Mouse (Mus musculus): ENCODE data around the gene Arid4b.

The Arid4b gene

DNA sequence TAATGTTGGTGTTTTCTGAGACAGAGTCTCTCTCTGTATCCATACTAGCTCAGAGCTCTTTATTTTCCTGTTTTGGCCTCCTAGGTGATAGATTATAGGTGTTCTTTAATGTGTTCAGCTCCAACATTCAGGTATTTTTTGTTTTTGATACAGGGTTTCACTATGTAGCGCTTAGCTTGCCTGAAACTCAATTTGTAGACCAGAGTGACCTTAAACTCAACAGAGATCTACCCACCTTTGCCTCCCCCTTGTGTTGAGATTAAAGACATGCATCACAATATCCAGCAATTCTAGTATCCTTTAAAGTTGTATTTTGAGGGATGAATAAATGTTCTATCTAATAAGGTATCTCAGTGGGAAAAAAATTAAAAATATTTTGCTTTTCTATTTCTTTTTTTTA lies 115.0 kb downstream of the Arid4b start:
- in situ Hi-C loops (cut with MboI; ENCODE audit: unreplicated experiment in 2 of 2), result loop anchor here (10.0 to 25.0 kb wide), 4 partner anchors 283 to 1941 kb away; partner anchors contain the start of genes Mrpl32 (in 2 of the 2) and Psma2 (in 2 of the 2)

DNA sequence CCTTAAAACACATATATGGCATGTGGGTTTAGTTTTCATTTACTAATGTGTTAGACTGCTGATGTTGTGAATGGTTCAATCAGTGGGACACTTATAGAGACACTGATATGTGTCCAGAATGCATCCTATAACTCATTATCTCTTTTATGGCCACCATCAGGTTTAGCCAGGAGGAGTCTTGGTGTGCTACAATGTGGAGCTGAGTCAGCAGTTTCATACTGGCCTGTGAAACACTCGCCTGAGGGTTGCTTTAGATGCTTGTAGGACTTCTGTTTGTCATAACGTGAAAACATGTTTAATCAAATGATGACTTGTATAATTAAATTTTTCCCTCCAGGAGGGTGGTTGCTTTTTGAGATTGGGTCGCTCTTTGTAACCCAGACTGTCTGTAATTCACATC lies 116.6 kb downstream of the Arid4b start:
- in situ Hi-C loops (cut with MboI; ENCODE audit: unreplicated experiment in 2 of 2), result loop anchor here (10.0 to 25.0 kb wide), 4 partner anchors 285 to 1942 kb away; partner anchors contain the start of genes Mrpl32 (in 2 of the 2) and Psma2 (in 2 of the 2)

DNA sequence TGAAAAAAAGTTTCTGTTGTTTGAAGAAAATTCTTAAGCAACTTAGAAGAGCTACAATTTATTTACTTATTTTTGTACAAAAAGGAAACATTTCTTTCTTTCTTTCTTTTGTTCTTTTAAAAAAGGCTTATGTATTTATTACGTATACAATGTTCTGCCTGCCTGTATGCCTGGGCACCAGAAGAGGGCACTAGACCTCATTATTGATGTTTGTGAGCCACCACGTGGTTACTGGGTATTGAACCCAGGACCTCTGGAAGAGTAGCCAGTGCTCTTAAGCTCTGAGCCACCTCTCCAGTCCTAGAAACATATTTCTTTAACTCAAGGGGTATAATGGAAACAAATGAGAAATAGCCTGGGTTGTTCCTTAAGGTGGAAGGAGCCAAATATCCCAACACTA lies 182.9 kb downstream of the Arid4b start:
- in situ Hi-C loops (cut with MboI; ENCODE audit: unreplicated experiment in 2 of 2), result no loop called here
